Mouse (Mus musculus) lung, postnatal 0 days (tissue): Measurements from ENCODE around the gene Crkl. TPM values are rescaled to one million over a fixed set of nuclear protein-coding genes. Genes with fewer than 3 reads are reported as not detected.

Experiments
- ATAC-seq: fragments of 200-750 bp; cut with Nextera tagmentation; 2 replicates; pipeline ENCODE4 v1.8.0; 2017; ENCODE audit warnings: moderate library complexity
- DNase-seq: peaks from one replicate; pipeline ENCODE4 v3.0.0-alpha.2; 2016; ENCODE audit warnings: low spot score
- H3K27ac ChIP-seq: fragments of 300-500 bp; sonication (generic); 2 replicates; pipeline ENCODE4 v1.5.1; 2014; ENCODE audit warnings: antibody characterized with exemption, mild to moderate bottlenecking, low read length, mixed read lengths
- H3K27me3 ChIP-seq: fragments of 300-500 bp; sonication (generic); replicated peaks from 2 replicates; pipeline ENCODE4 v1.6.1; 2014; ENCODE audit warnings: low read length, mixed read lengths; ENCODE audit not compliant: insufficient read depth
- H3K36me3 ChIP-seq: fragments of 300-500 bp; sonication (generic); 2 replicates; pipeline ENCODE4 v1.6.1; 2014; ENCODE audit warnings: low read length, mixed read lengths; ENCODE audit not compliant: insufficient read depth
- H3K4me1 ChIP-seq: fragments of 300-500 bp; sonication (generic); 2 replicates; pipeline ENCODE4 v1.6.1; 2014; ENCODE audit warnings: antibody characterized with exemption, low read depth, low read length, mixed read lengths; ENCODE audit not compliant: insufficient read depth
- H3K4me2 ChIP-seq: fragments of 300-500 bp; sonication (generic); replicated peaks from 2 replicates; pipeline ENCODE4 v1.6.1; 2014; ENCODE audit warnings: low read depth, mild to moderate bottlenecking, low read length, moderate library complexity, mixed read lengths
- H3K4me3 ChIP-seq: fragments of 300-500 bp; sonication (generic); 2 replicates; pipeline ENCODE4 v1.5.1; 2014; ENCODE audit warnings: low read depth, low read length
- H3K9ac ChIP-seq: fragments of 300-500 bp; sonication (generic); replicated peaks from 2 replicates; pipeline ENCODE4 v1.6.1; 2014; ENCODE audit warnings: low read depth, mild to moderate bottlenecking
- H3K9me3 ChIP-seq: fragments of 300-500 bp; sonication (generic); 2 replicates; pipeline ENCODE4 v1.6.1; 2016; ENCODE audit warnings: low read length, mixed read lengths
- CTCF ChIP-seq: IDR thresholded peaks from 2 replicates; pipeline ENCODE4 v1.5.1; 2016; ENCODE audit warnings: antibody characterized with exemption, mild to moderate bottlenecking
- EP300 ChIP-seq: IDR thresholded peaks from 2 replicates; pipeline ENCODE4 v1.6.1; 2016; ENCODE audit warnings: antibody characterized with exemption, mild to moderate bottlenecking, control low read depth
- WGBS: fragments of 180-500 bp; shearing (Covaris S2); extraction: QIAGEN DNeasy Blood & Tissue Kit; methylation state at CpG from one replicate; pipeline ENCODE4 v1.1.7; 2014; 5-methylcytosine and 5-hydroxymethylcytosine counted together
- polyA plus RNA-seq: library from polyadenylated mRNA; unstranded; fragments of >200 nt; fragmentation: Nextera tagmentation; extraction: Ambion mirVana; gene quantifications from 2 replicates; pipeline ENCODE4 v1.2.1, GENCODE M21; 2015

The Crkl gene
- polyA plus RNA-seq, 1 experiment from 2014 or later, result 33.1 TPM

DNA sequence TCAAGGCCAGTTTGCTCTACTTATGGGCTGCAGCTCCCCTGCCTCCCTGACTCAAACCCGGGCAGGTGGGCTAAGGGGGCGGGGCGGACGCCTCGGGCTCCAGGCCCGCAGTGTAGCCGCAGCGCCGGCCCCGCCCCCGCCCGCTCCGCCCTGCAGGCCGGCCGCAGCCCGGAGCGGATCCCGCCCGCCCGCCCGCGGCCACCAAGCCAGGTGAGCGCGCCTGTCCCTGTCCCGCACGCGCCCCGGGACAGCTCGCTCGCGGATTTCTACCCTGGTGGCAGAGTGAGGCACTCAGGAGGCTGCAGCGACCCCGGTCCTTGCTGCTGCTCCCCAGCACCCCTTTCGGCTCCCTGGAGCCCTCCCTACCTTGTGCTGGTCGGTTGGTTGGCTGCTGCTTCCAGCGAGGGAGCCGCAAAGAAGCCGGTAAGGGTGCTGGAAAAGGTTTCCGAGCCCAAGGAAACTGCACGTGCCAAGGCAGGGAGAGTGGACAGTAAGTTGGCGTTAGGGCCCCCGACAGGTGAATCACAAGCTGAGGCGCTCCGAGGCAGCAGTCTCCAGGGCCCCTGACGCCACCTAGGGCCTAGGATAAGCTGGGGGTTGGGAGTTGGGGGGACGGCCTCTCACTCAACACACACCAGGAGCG lies 37.8 kb downstream of the Crkl start, which contains the start of gene Aifm3:
Aifm3 (plus strand) TSS at position 143 of the 643 bp plus-strand sequence.
- peak; percentile 88 for ATAC-seq

DNA sequence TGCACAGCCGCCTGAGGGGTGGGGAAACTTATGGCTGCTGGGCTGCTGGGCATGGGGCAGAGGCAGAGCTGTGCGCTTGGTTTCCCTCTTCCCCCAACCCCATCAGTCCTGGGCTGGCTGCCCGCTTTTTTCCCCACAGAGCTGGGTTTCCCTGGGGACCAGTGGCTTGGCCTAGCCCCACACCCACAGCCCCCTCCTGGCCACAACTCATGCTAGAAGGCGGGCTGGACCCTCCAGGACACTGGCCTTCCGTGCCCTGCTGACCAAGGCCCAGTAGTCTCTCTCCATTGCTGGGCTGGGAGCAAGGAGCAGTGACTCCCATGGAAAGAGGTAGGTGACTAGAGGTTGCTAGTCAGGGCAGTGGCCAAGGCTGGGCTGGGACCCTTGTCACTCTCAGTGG lies 39.4 kb downstream of the Crkl start:
- Histone ChIP-seq H3K4me3 (no peak overlapping the region), H3K9me3 (no peaks in the 10 kb centered on the region), H3K36me3 (no peaks in the 10 kb centered on the region), H3K4me1 (0 out of 2 replicates have a peak, but pooled peaks cover 3% of the 10 kb centered on the region), H3K4me2 (no peak overlapping the region), H3K27me3 (no peaks in the 10 kb centered on the region), H3K9ac (no peak overlapping the region), H3K27ac (no peak overlapping the region)
- ATAC-seq, result no peak
- no peak for DNase-seq
- WGBS, result 77% methylated on average over 5 of the region's 5 CpGs
- TF ChIP-seq CTCF (no peak), EP300 (no peak)

More for the DNA sequence above, 37.8 kb downstream of the Crkl start, which contains the start of gene Aifm3:
- peak within 1 kb of the TSS; percentile 39 for H3K4me3 ChIP-seq
- H3K4me2 ChIP-seq, result peak within 1 kb of the TSS; percentile 77
- H3K9ac ChIP-seq, result peak within 1 kb of the TSS; percentile 39; the same call in 1 of the 2 replicates
- no peak for TF ChIP-seq EP300
- TF ChIP-seq CTCF, result no peak
- H3K27me3 ChIP-seq, result no peaks in the 10 kb centered on the region
- H3K4me1 ChIP-seq, result 0 out of 2 replicates have a peak, but pooled peaks cover 3% of the 10 kb centered on the region
- H3K27ac ChIP-seq, result no peak within 1 kb of the TSS
- H3K36me3 ChIP-seq, result peaks cover 5% of the 10 kb centered on the region; the same call in 1 of the 2 replicates
- DNase-seq, result peak; percentile 9
- 2% methylated on average over 39 of the region's 47 CpGs for WGBS
- no peaks in the 10 kb centered on the region for H3K9me3 ChIP-seq

DNA sequence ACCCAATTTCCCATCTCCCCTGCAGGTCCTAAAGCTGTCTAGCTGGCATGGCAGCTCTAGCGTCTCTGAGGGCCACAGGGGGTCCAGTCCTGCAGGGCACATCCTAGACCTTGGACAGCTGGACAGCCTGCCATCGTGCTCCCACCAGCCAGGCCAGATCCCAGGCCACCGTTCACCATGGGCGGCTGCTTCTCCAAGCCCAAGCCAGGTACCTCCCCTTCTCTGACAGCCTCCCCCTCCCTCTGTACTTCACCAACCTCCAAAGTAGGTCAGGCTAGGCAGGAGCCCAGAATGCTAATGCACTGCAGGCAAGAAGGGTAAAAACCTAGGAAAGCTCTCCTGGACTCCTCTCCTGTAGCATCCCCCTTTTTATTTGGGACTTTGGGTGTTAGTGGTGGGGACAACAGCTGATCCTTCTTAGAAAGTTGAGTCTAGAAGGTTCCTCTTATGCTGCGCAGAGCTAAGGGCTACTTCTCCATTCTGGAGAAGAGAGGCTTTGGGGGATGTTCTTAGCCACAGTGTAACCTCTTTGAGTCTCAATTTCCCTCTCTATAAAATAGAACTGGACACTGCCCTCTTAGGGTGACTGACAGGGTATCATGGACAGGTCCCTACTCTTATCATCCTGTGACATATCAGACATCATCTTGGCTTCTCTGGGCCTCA lies 40.2 kb downstream of the Crkl start:
- no peak overlapping the region for H3K4me3 ChIP-seq
- H3K27me3 ChIP-seq, result no peaks in the 10 kb centered on the region
- 68% methylated on average over 5 of the region's 5 CpGs for WGBS
- H3K36me3 ChIP-seq, result no peaks in the 10 kb centered on the region
- no peaks in the 10 kb centered on the region for H3K9me3 ChIP-seq
- ATAC-seq, result no peak
- no peak for DNase-seq
- H3K4me1 ChIP-seq, result no peaks in the 10 kb centered on the region
- TF ChIP-seq EP300 (no peak), CTCF (no peak)
- no peak overlapping the region for H3K27ac ChIP-seq
- no peak overlapping the region for H3K9ac ChIP-seq
- no peak overlapping the region for H3K4me2 ChIP-seq

GRCm38 (mm10) chr16:17496499-17497305 lies 44.9 kb downstream of the Crkl start:
- ATAC-seq, result peak; percentile 25
- no peak overlapping the region for H3K27ac ChIP-seq
- no peak overlapping the region for H3K4me2 ChIP-seq
- no peaks in the 10 kb centered on the region for H3K9me3 ChIP-seq
- TF ChIP-seq EP300 (no peak), CTCF (no peak)
- no peak overlapping the region for H3K9ac ChIP-seq
- H3K36me3 ChIP-seq, result no peaks in the 10 kb centered on the region
- H3K27me3 ChIP-seq, result no peaks in the 10 kb centered on the region
- no peaks in the 10 kb centered on the region for H3K4me1 ChIP-seq
- H3K4me3 ChIP-seq, result no peak overlapping the region
- whole genome bisulfite sequencing, result 52% methylated on average over 2 of the region's 2 CpGs
- peak; percentile 51 for DNase-seq

DNA sequence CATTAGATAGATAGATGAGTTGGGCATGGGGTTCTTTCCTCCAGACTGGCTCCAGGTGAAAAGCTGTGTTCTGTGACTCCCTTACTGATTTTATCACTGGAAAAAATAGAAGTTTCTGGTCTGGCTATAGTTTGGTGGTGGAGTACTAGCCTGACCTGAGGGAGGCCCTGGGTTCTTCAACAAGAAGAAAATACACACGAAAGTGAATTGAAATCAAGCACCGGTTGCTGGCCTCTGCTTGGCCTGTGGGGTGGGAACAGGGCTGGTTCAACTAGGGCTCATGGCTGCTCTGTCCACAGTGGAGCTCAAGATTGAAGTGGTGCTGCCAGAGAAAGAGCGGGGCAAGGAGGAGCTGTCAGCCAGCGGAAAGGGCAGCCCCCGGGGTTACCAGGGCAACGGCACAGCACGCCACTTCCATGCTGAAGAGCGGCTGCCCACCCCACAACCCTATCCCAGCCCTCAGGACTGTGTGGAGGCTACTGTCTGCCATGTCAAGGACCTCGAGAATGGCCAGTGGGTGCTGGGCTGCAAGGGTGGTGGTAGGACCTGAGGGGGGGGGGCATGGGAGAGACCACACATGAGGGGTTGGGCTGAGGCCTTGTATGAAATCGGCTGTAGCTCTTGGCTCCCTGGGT lies 47.6 kb downstream of the Crkl start:
- TF ChIP-seq CTCF (no peak), EP300 (no peak)
- Histone ChIP-seq H3K9ac (no peak overlapping the region), H3K4me2 (no peak overlapping the region), H3K36me3 (no peaks in the 10 kb centered on the region), H3K9me3 (no peaks in the 10 kb centered on the region), H3K27me3 (no peaks in the 10 kb centered on the region), H3K27ac (no peak overlapping the region), H3K4me1 (no peaks in the 10 kb centered on the region), H3K4me3 (no peak overlapping the region)
- no peak for DNase-seq
- 23% methylated on average over 10 of the region's 10 CpGs for WGBS
- ATAC-seq, result peak; percentile 32
